Mouse (Mus musculus) gastrocnemius, postnatal 14 days (tissue): ENCODE results near the gene Zfhx3. TPM values are rescaled to one million over a fixed set of nuclear protein-coding genes. Genes with fewer than 3 reads are reported as not detected.
A peak's percentile ranks its signal among the peaks of the same experiment; 100 is the strongest.

ENCODE experiments used
- DNase-seq: peaks from one replicate; pipeline ENCODE4 v3.0.0; 2021; ENCODE audit warnings: mixed read lengths
- intact Hi-C: fragments of 180-260 bp; cut with DNase I; formaldehyde crosslinking; loops from one replicate; pipeline ENCODE4 v1.15.1; 2025; ENCODE audit warnings: low total_unique reads
- total RNA-seq, 2 experiments: library from RNA; stranded (reverse); gene quantifications; 2 replicates each; pipeline ENCODE4 v1.2.3; 2021

Gene Zfhx3
- total RNA-seq, 2 experiments from 2014 or later, result 9.7 to 10.8 TPM

DNA sequence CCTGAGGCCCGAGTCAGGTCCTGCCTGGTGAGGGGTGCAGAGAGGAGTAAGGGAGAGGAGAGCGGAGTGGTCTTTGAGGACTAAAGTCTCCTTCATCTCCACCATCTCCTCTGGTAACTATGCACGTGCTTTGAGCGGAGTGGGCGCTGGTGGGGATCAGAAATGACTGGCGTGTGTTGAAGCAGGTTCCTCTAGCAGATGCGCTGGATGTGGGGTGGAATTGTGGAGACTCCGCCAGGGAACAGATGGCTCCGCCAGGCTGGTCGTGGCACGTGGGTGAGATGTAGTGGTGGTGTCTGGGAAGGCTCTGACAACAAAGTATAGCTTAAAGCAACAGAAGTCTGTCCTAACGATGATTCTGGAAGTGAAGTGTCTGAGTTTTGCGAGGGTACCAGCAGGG lies 798.0 kb downstream of the Zfhx3 start:
- DNase-seq, result no peak
- intact Hi-C loops, result no loop called here

GRCm38 (mm10) chr8:108741651-108742050 lies 799.2 kb downstream of the Zfhx3 start:
- no peak for DNase-seq
- intact Hi-C loops, result no loop called here

DNA sequence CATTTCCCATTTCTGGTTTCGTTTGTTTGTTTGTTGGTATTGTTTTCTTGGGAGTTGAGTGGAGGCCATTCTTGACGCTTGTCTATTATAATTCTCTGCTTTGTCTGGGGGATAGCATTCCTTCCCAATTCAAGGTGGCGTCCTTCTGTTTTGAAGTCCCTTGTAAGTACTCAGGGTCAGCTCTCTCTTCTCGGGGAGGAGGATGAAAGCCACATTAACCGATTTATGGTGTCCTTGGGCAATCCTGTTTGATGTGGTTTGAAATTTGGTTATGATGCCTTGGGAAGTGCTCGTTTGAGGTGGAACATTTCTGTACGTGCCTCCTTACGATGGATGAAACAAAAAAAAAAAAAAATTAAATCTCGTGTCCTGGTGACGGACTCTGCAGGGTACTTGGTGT lies 800.0 kb downstream of the Zfhx3 start:
- intact Hi-C loops, result no loop called here
- no peak for DNase-seq

DNA sequence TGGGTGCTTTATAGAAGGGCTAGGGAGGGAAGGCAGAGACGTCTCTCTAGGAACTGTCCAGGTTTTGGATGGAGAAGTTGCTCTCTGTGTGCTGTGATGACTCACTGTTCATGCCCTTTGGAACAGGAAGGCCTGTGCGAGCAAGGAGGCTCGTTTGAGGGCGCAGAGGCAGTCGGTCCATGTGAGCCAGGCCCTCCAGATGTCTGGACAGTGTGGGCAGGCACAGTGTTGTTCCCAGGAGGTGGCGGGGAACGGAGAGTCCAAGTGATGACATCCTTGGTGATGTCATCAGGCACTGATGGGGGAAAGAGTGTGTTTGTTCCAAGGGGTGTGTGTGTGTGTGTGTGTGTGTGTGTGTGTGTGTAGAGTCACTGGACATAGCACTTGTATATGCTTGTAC lies 800.8 kb downstream of the Zfhx3 start:
- intact Hi-C loops, result no loop called here
- DNase-seq, result peak; percentile 64

- no peak for DNase-seq
- intact Hi-C loops, result no loop called here
Measured at GRCm38 (mm10) chr8:108745551-108745950, 803.1 kb downstream of the Zfhx3 start.

- no peak for DNase-seq
- intact Hi-C loops, result no loop called here
Measured at GRCm38 (mm10) chr8:108748095-108748494, 805.7 kb downstream of the Zfhx3 start.

- DNase-seq, result peak; percentile 36
- intact Hi-C loops, result no loop called here
Measured at GRCm38 (mm10) chr8:108748851-108749376, 806.5 kb downstream of the Zfhx3 start.

- DNase-seq, result peak; percentile 48
- intact Hi-C loops, result no loop called here
Measured at GRCm38 (mm10) chr8:108750806-108751205, 808.4 kb downstream of the Zfhx3 start.

DNA sequence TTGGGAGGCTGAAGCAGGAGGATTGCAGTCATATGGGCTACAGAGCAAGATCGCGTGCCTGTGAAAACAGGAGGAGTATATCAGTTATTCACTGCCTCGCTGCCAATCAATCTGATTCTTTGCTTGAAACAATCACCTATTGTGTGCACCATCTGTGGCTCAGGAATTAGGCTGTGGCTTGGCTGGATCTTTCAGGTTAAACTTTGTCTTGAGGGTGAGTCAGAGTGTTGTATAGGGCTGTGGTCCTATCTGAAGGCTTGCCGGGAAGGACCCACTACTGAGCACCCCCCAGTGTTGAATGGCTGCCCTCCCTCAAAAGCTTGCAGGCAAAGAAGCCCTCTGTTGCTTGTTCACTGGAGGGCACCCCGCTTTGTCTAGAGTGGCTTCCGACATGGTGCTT lies 812.1 kb downstream of the Zfhx3 start:
- no peak for DNase-seq
- intact Hi-C loops, result no loop called here

- intact Hi-C loops, result no loop called here
- no peak for DNase-seq
Measured at GRCm38 (mm10) chr8:108755400-108756325, 813.2 kb downstream of the Zfhx3 start.

GRCm38 (mm10) chr8:108759511-108760330 lies 817.3 kb downstream of the Zfhx3 start:
- peak; percentile 69 for DNase-seq
- intact Hi-C loops, result no loop called here

GRCm38 (mm10) chr8:108760745-108761144 lies 818.3 kb downstream of the Zfhx3 start:
- intact Hi-C loops, result no loop called here
- no peak for DNase-seq

- DNase-seq, result no peak
- intact Hi-C loops, result no loop called here
Measured at GRCm38 (mm10) chr8:108762567-108762966, 820.1 kb downstream of the Zfhx3 start.

DNA sequence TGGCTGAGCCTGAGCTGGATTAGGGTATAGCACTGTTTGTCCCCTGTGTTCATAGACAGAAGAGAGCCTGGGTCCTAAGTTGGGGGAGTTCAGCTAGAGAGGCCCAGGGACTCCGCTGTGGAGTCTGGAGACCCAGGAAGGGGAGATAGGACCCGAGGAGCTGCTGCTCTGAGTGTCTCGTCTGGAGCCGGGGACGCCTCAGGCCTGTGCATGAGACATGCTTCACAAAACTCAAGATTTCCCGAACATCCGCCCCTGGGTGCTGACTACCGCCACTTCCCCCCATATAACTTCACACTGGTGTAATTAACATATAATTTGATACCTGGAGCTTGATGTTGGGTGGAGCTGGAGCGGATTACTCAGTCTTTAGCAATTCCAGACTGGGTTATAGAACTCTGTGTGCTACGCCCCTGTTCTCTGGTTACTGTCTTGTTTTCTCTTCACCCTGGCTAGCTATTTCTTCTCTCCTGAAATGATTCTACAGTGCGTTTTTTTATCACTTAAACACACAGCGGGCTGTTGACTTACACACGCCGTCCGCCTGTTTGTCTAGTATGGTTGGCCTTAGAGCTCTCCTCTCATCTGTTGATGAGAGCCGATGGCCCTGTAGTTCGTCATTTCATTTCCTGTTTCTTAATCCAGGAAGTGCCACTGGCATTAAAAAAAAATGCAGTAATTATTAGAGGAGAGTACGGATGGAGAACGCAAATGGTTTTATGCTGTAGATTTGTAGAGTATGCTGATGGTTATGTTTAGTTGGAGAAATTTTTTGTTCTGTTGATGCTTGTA lies 822.2 kb downstream of the Zfhx3 start:
- intact Hi-C loops, result no loop called here
- DNase-seq, result no peak

- intact Hi-C loops, result no loop called here
- DNase-seq, result no peak
Measured at GRCm38 (mm10) chr8:108766102-108766501, 823.7 kb downstream of the Zfhx3 start.

DNA sequence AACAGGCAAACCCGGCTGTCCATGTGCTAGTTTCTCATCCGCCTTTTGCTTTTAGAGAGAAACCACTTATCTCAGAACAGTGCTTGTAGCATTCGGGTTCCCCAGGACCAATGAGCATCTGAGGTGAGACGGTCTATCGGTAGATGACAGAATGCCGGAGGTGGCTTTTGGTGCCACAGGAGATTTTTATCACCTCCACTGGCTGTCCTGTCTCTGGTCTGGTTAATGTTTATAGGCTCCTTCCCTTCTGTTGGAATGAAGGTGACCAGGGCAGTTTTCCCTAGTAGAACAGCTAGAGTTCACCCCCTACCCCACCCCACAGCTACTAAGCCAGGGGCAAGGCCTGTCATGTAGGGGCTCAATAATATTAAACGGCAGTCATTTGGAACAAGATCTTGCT lies 825.6 kb downstream of the Zfhx3 start:
- intact Hi-C loops, result no loop called here
- DNase-seq, result no peak

GRCm38 (mm10) chr8:108770334-108770733 lies 827.9 kb downstream of the Zfhx3 start:
- intact Hi-C loops, result no loop called here
- no peak for DNase-seq

DNA sequence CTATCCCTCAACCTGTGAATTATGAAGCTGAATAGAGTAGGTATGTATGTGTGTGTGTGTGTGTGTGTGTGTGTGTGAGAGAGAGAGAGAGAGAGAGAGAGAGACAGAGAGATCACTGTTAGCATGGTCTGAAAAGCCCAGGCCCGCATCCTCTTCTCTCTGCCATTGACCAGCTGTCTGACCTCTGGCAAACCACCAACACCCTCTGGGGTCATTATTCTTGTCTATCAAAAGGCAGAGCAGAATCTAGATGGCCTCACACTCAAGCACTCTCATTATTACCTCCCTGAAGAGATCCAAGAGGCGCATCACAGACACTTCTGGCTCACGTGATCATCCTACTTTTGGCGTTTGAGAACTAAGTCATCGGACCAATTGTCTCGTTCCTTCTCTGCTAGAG lies 831.0 kb downstream of the Zfhx3 start:
- intact Hi-C loops, result no loop called here
- no peak for DNase-seq

DNA sequence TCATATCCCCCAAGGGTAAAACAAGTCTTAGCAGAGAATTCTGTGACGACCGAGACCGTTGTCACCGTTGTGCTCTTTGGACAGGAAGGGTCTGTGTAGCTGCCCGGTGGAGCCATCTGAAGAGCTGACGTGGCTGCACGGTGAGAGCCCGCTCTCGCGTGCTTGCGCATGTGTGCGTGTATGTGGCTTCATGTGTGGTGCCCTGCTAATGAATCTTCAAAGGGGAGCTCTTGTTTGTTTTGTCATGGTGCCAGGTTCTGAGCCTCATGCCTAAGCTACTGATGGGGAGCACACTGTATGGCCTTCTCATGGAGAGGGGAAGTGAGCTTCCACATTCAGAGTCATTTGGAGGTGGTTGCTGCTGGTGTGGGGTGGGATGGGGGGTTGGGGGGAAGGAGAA lies 835.6 kb downstream of the Zfhx3 start:
- intact Hi-C loops, result no loop called here
- no peak for DNase-seq

GRCm38 (mm10) chr8:108778551-108778950 lies 836.1 kb downstream of the Zfhx3 start:
- DNase-seq, result no peak
- intact Hi-C loops, result no loop called here
